Mouse (Mus musculus) splenic B cell, adult 2 months (primary cell): ENCODE measurements around the gene Nsa2.
"Not testable (repeated sequence)": the region's sequence is repeated elsewhere in the genome, so short reads cannot be mapped to it uniquely, and the experiment has no call there.

ENCODE experiments used
- DNase-seq: peaks from one replicate; pipeline ENCODE4 v3.0.0-alpha.2; 2011; ENCODE audit warnings: low read depth, low spot score
- H3K27me3 ChIP-seq: 2 replicates; pipeline ENCODE4 v1.6.1; 2012; ENCODE audit warnings: mild to moderate bottlenecking, low read length, moderate library complexity, mixed read lengths; ENCODE audit not compliant: control insufficient read depth, poor library complexity, insufficient read depth, severe bottlenecking
- H3K36me3 ChIP-seq: 2 replicates; pipeline ENCODE4 v1.6.1; 2012; ENCODE audit warnings: mild to moderate bottlenecking, low read length, moderate library complexity, mixed read lengths; ENCODE audit not compliant: control insufficient read depth, poor library complexity, insufficient read depth, severe bottlenecking

Gene Nsa2

GRCm38 (mm10) chr13:97121341-97121740 lies 16.4 kb downstream of the Nsa2 start:
- no peaks in the 10 kb centered on the region for H3K27me3 ChIP-seq
- no peak for DNase-seq
- no peaks in the 10 kb centered on the region for H3K36me3 ChIP-seq

DNA sequence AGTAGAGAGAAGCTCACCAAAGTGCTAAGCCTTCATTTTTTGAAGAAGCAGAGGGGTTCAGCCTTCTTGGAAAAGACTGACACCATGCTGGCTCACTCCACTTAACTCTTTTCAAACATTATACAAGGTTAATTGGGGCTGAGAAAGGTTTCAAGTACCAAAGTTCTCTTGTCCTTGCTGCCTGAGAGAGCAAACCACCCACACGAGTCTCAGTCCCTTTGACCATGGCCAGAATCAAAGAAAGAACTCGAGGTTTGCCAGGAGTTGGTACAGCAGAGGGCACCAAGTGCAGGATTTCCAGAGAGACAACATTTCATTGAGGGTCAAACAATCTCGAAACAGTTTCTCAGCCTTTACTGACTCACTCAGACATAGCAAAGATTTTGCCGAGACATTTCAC lies 28.7 kb downstream of the Nsa2 start:
- no peaks in the 10 kb centered on the region for H3K36me3 ChIP-seq
- H3K27me3 ChIP-seq = no peaks in the 10 kb centered on the region
- DNase-seq = no peak

DNA sequence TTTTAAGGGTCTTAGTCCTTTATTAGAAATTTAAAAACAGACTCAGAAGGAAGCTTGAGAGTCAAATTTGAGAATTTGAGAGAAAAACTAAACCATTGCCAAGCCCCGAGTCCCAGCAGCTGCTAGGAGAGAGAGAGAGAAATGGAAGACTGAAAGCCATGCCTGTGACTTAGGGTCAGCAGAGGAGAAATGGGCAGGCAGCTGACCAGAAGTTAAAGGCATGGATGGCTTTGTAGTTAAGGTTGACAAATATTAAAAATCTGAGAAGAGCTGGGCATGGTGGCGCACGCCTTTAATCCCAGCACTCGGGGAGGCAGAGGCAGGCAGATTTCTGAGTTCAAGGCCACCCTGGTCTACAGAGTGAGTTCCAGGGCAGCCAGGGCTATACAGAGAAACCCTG lies 30.0 kb downstream of the Nsa2 start:
- H3K36me3 ChIP-seq, DNase-seq, H3K27me3 ChIP-seq: not testable (repeated sequence)

- Histone ChIP-seq H3K27me3 (no peaks in the 10 kb centered on the region), H3K36me3 (no peaks in the 10 kb centered on the region)
- no peak for DNase-seq
Observed at GRCm38 (mm10) chr13:97104996-97105395, 32.7 kb downstream of the Nsa2 start.

GRCm38 (mm10) chr13:97099187-97099852 lies 38.4 kb downstream of the Nsa2 start, which contains the start of gene Gm6169:
Gene Gm6169 (minus strand): TSS chr13:97099237.
- H3K36me3 ChIP-seq = no peaks in the 10 kb centered on the region
- DNase-seq = peak; percentile 29
- no peaks in the 10 kb centered on the region for H3K27me3 ChIP-seq

- H3K27me3 ChIP-seq = no peaks in the 10 kb centered on the region
- no peak for DNase-seq
- no peaks in the 10 kb centered on the region for H3K36me3 ChIP-seq
Observed at GRCm38 (mm10) chr13:97095726-97096125, 42.0 kb downstream of the Nsa2 start.

DNA sequence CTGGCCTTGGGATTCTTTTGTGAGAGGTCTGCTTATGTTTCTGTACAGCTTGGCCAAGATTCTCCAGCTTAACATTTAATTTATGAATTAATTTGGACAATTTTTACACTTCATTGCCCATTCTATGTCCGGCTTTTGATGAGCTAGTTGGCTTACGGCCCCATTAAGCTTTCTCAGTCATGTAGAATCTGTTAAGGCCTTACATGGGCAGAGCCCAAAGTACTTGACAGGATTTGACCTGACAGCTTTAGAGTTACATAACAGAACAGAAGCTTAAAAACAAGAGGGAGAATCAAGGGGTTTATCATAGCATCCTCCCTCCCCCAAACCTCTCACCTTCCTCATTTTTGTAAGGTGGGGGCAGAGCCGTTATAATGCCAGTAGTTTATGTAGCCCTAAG lies 49.6 kb downstream of the Nsa2 start:
- H3K36me3 ChIP-seq = no peaks in the 10 kb centered on the region
- DNase-seq = no peak
- no peaks in the 10 kb centered on the region for H3K27me3 ChIP-seq

- Histone ChIP-seq H3K36me3 (no peaks in the 10 kb centered on the region), H3K27me3 (no peaks in the 10 kb centered on the region)
- no peak for DNase-seq
Observed at GRCm38 (mm10) chr13:97087421-97087820, 50.3 kb downstream of the Nsa2 start.

DNA sequence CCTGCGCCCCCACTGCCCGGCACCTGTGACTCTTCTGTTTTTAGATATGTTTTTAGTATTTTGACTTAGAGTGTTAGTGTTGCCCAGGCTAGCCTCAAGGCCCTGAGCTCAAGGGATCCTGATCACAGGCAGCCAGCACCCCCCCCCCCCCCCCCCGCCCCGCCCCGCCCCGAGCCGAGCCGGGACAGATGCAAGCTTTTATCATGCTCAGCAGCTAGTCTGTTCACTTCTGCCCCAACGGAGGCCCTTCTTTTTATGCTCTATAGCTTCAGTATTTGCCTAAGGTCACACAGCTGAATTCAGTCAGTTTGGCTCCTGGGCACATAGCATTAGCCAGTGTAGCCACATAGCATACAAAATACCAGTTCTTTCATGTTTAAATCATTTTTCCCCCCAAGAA lies 51.4 kb downstream of the Nsa2 start:
- Histone ChIP-seq H3K36me3 (no peaks in the 10 kb centered on the region), H3K27me3 (no peaks in the 10 kb centered on the region)
- DNase-seq = no peak

GRCm38 (mm10) chr13:97082432-97082831 lies 55.3 kb downstream of the Nsa2 start:
- Histone ChIP-seq H3K36me3 (no peaks in the 10 kb centered on the region), H3K27me3 (no peaks in the 10 kb centered on the region)
- DNase-seq = no peak

- Histone ChIP-seq H3K36me3 (no peaks in the 10 kb centered on the region), H3K27me3 (no peaks in the 10 kb centered on the region)
- no peak for DNase-seq
Observed at GRCm38 (mm10) chr13:97080615-97081014, 57.1 kb downstream of the Nsa2 start.

DNA sequence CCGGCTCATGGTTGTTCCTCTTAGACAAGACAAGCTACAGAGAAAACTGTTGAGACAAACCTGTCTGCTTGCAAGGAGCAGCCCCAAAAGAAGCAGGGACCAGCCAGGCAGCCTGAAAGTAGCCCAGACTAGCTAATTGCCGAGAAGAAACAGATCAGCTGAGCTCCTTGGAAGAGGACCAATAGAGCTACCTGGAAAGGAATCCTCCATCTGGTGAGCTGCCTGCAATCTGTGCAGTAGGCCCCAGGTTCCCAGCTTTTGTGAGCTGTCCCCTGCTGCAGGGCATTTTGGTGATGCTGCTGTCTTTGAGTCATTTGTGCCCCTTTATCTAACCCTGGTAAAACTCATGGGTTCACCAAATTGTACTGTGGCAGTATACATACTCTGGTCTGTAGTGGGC lies 57.5 kb downstream of the Nsa2 start:
- DNase-seq = no peak
- no peaks in the 10 kb centered on the region for H3K36me3 ChIP-seq
- H3K27me3 ChIP-seq = no peaks in the 10 kb centered on the region
